Mouse (Mus musculus) myocyte (in vitro differentiated cells): ENCODE data around the gene Enpp3. TPM values are rescaled to one million over a fixed set of nuclear protein-coding genes. Genes with fewer than 3 reads are reported as not detected.

ENCODE experiments used
- H3K27me3 ChIP-seq: one replicate; pipeline ENCODE4 v1.6.1; 2011; ENCODE audit not compliant: control insufficient read depth, insufficient read depth, insufficient read length
- H3K36me3 ChIP-seq: one replicate; pipeline ENCODE4 v1.6.1; 2011; ENCODE audit not compliant: control insufficient read depth, insufficient read depth
- H3K4me2 ChIP-seq: one replicate; pipeline ENCODE4 v1.6.1; 2011; ENCODE audit warnings: low read depth, control low read depth
- H3K4me3 ChIP-seq: one replicate; pipeline ENCODE4 v1.5.1; 2011; ENCODE audit warnings: mild to moderate bottlenecking, control low read depth, moderate library complexity
- H3K79me2 ChIP-seq: one replicate; pipeline ENCODE4 v1.6.1; 2011; ENCODE audit not compliant: control insufficient read depth, insufficient read depth
- H3ac ChIP-seq: one replicate; pipeline ENCODE4 v1.6.1; 2011; ENCODE audit not compliant: control insufficient read depth, insufficient read length
- CEBPB ChIP-seq: IDR thresholded peaks from 2 replicates; pipeline ENCODE4 v1.6.1; 2011; ENCODE audit warnings: mild to moderate bottlenecking, moderate library complexity; ENCODE audit not compliant: poor library complexity, insufficient read depth, severe bottlenecking
- E2F4 ChIP-seq: IDR thresholded peaks from one replicate; pipeline ENCODE4 v1.6.1; 2011; ENCODE audit warnings: mild to moderate bottlenecking, control low read depth, moderate library complexity; ENCODE audit not compliant: insufficient read depth
- MAX ChIP-seq: IDR thresholded peaks from one replicate; pipeline ENCODE4 v1.6.1; 2011; ENCODE audit warnings: low read depth, mild to moderate bottlenecking, control low read depth
- MYOD1 ChIP-seq, 3 experiments: IDR thresholded peaks; one replicate each; pipeline ENCODE4 v1.6.1; 2011; ENCODE audit warnings: control low read depth in 2 of 3, low read depth in 2 of 3, mild to moderate bottlenecking in 2 of 3, moderate library complexity in 1 of 3; ENCODE audit not compliant: insufficient read length in 2 of 3, control insufficient read depth in 1 of 3
- MYOG ChIP-seq, 3 experiments: IDR thresholded peaks; one replicate each; pipeline ENCODE4 v1.6.1; 2011; ENCODE audit warnings: control low read depth in 2 of 3, low read depth in 2 of 3, mild to moderate bottlenecking in 2 of 3; ENCODE audit not compliant: insufficient read length in 2 of 3, control insufficient read depth in 1 of 3, insufficient read depth in 1 of 3
- POLR2A ChIP-seq: IDR thresholded peaks from one replicate; pipeline ENCODE4 v1.6.1; 2011; ENCODE audit warnings: low read depth, mild to moderate bottlenecking, control low read depth, moderate library complexity; ENCODE audit not compliant: insufficient read length
- POLR2AphosphoS2 ChIP-seq: IDR thresholded peaks from one replicate; pipeline ENCODE4 v1.6.1; 2011; ENCODE audit warnings: low read depth, control low read depth; ENCODE audit not compliant: insufficient read length
- REST ChIP-seq: IDR thresholded peaks from one replicate; pipeline ENCODE4 v1.6.1; 2011; ENCODE audit warnings: mild to moderate bottlenecking, control low read depth, moderate library complexity; ENCODE audit not compliant: insufficient read depth, insufficient read length
- SRF ChIP-seq: IDR thresholded peaks from one replicate; pipeline ENCODE4 v1.6.1; 2011; ENCODE audit warnings: low read depth; ENCODE audit not compliant: control insufficient read depth, insufficient read length
- TCF12 ChIP-seq: IDR thresholded peaks from one replicate; pipeline ENCODE4 v1.6.1; 2011; ENCODE audit warnings: mild to moderate bottlenecking, control low read depth; ENCODE audit not compliant: poor library complexity, insufficient read depth, severe bottlenecking
- TCF3 ChIP-seq: IDR thresholded peaks from one replicate; pipeline ENCODE4 v1.6.1; 2011; ENCODE audit warnings: low read depth, control low read depth; ENCODE audit not compliant: insufficient read length
- USF1 ChIP-seq: IDR thresholded peaks from one replicate; pipeline ENCODE4 v1.6.1; 2011; ENCODE audit warnings: low read depth, mild to moderate bottlenecking, control low read depth, moderate library complexity
- polyA plus RNA-seq: library from polyadenylated mRNA; unstranded; fragments of >200 nt; fragmentation: generic; extraction: Trizol; gene quantifications from one replicate; pipeline ENCODE4 v1.2.1, GENCODE M21; 2012; ENCODE audit warnings: missing spikeins

Enpp3 gene
- polyA plus RNA-seq, 1 experiment: 3.6 TPM

GRCm38 (mm10) chr10:24864434-24864833 is 21.8 kb upstream of the Enpp3 start:
- Histone ChIP-seq H3K4me3 (no peak overlapping the region), H3K27me3 (no peaks in the 10 kb centered on the region), H3K79me2 (no peaks in the 10 kb centered on the region), H3K36me3 (no peaks in the 10 kb centered on the region), H3ac (no peak overlapping the region), H3K4me2 (no peak overlapping the region)
- TF ChIP-seq USF1 (no peak), SRF (no peak), POLR2A (no peak), POLR2AphosphoS2 (no peak)

- Histone ChIP-seq H3K79me2 (no peaks in the 10 kb centered on the region), H3K4me2 (no peak overlapping the region), H3ac (no peak overlapping the region), H3K36me3 (no peaks in the 10 kb centered on the region), H3K27me3 (no peaks in the 10 kb centered on the region), H3K4me3 (no peak overlapping the region)
- TF ChIP-seq SRF: no peak
- TF ChIP-seq E2F4: no peak
- no peak for TF ChIP-seq MYOG (IDR thresholded peaks at IDR 0.05; ENCODE audit: control insufficient read depth in 1 of 3, insufficient read depth in 1 of 3, insufficient read length in 2 of 3, low read depth in 2 of 3)
- no peak for TF ChIP-seq MAX
- TF ChIP-seq USF1: no peak
- TF ChIP-seq CEBPB: no peak
- TF ChIP-seq POLR2AphosphoS2: no peak
- TF ChIP-seq TCF3: no peak
- TF ChIP-seq POLR2A: no peak
- no peak for TF ChIP-seq TCF12
- TF ChIP-seq MYOD1 (IDR thresholded peaks at IDR 0.05; ENCODE audit: control insufficient read depth in 1 of 3, insufficient read length in 2 of 3, low read depth in 2 of 3): no peak
These were observed 20.5 kb upstream of the Enpp3 start for GRCm38 (mm10) chr10:24863146-24863545.

GRCm38 (mm10) chr10:24841998-24842397 is 625 bp downstream of the Enpp3 start:
- H3K79me2 ChIP-seq: no peaks in the 10 kb centered on the region

GRCm38 (mm10) chr10:24840795-24841194 is 1.8 kb downstream of the Enpp3 start:
- Histone ChIP-seq H3ac (no peak overlapping the region), H3K27me3 (no peaks in the 10 kb centered on the region), H3K4me2 (no peak overlapping the region), H3K79me2 (no peaks in the 10 kb centered on the region), H3K36me3 (no peaks in the 10 kb centered on the region), H3K4me3 (no peak overlapping the region)
- TF ChIP-seq POLR2A (no peak), TCF12 (no peak), REST (no peak), POLR2AphosphoS2 (no peak), MYOG (IDR thresholded peaks at IDR 0.05; ENCODE audit: control insufficient read depth in 1 of 3, insufficient read depth in 1 of 3, insufficient read length in 2 of 3, low read depth in 2 of 3) (no peak), SRF (no peak), E2F4 (no peak), MAX (no peak), MYOD1 (IDR thresholded peaks at IDR 0.05; ENCODE audit: control insufficient read depth in 1 of 3, insufficient read length in 2 of 3, low read depth in 2 of 3) (no peak), CEBPB (no peak), USF1 (no peak), TCF3 (no peak)

More at GRCm38 (mm10) chr10:24841998-24842397, 625 bp downstream of the Enpp3 start:
- Histone ChIP-seq H3K27me3 (no peaks in the 10 kb centered on the region), H3K36me3 (no peaks in the 10 kb centered on the region), H3K4me2 (no peak overlapping the region), H3K4me3 (no peak overlapping the region), H3ac (no peak overlapping the region)
- 0 out of 2 replicates have a peak, but pooled peaks have one; percentile 12 for TF ChIP-seq CEBPB
- no peak for TF ChIP-seq POLR2AphosphoS2

- TF ChIP-seq E2F4 (no peak), MYOD1 (IDR thresholded peaks at IDR 0.05; ENCODE audit: control insufficient read depth in 1 of 3, insufficient read length in 2 of 3, low read depth in 2 of 3) (no peak), USF1 (no peak), REST (no peak), TCF12 (no peak), TCF3 (no peak), POLR2A (no peak), SRF (no peak), MYOG (IDR thresholded peaks at IDR 0.05; ENCODE audit: control insufficient read depth in 1 of 3, insufficient read depth in 1 of 3, insufficient read length in 2 of 3, low read depth in 2 of 3) (no peak), MAX (no peak), CEBPB (no peak), POLR2AphosphoS2 (no peak)
- H3K4me3 ChIP-seq: peak overlapping the region; percentile 8
- no peaks in the 10 kb centered on the region for H3K79me2 ChIP-seq
- peak overlapping the region; percentile 96 for H3K4me2 ChIP-seq
- H3K36me3 ChIP-seq: no peaks in the 10 kb centered on the region
- H3ac ChIP-seq: no peak overlapping the region
- no peaks in the 10 kb centered on the region for H3K27me3 ChIP-seq
These were observed 6.1 kb downstream of the Enpp3 start for GRCm38 (mm10) chr10:24836366-24837038.
